Mouse (Mus musculus): ENCODE measurements around the gene Chrm1. TPM values are rescaled to one million over a fixed set of nuclear protein-coding genes. Genes with fewer than 3 reads are reported as not detected.

The Chrm1 gene
- total RNA-seq, 2 experiments from 2014 or later: 0.10 TPM; not detected in 1

DNA sequence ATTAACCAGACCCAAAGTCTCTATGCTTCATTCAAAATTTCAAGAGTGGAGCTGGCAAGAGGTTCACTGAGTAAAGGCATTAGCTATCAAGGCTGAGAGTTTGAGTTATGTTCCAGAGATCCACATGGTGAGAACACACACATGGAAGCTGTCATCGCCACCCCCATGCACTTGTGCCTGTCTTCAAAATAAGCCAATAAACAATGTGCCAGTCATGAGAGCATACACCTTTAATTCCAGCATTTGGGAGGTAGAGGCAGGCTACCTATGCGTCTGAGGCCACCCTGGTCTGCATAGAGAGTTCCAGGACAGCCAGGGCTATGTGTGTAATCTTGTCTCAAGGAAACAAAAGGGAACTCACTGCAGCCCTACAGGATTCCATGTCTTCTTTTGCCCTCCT is 20.0 kb downstream of the Chrm1 start:
- no peak for DNase-seq

DNA sequence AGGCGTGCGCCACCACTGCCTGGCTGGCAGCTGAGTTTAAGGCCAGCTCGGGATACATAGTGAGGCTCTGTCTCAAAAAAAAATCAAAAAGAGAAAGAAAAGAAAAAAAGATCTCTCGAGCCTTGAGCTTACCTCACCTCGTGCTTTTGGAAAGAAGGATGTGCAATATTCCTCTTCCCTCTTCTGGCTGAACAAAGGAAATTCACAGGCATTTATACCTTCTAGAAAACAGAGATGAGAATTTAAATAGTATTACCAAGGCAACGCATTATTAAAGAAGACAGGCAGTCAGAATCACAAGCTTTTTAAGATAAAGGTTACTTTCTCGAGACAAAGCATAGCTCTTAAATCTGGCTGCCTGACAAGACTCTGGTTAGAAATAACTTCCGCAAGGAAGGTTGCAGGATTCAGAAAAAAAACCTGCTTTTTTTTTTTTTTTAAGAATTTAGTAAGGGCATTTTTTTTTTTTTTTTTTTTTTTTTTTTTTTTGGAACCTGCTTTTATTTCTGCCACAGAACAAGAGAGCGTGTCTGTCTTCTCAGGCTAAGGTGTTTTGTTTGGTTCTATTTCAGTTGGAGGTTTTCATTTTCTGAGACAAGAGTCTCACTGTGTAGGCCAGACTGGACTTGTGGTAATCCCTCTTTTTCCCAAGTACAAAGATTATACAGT is 28.4 kb downstream of the Chrm1 start:
- no peak for DNase-seq

DNA sequence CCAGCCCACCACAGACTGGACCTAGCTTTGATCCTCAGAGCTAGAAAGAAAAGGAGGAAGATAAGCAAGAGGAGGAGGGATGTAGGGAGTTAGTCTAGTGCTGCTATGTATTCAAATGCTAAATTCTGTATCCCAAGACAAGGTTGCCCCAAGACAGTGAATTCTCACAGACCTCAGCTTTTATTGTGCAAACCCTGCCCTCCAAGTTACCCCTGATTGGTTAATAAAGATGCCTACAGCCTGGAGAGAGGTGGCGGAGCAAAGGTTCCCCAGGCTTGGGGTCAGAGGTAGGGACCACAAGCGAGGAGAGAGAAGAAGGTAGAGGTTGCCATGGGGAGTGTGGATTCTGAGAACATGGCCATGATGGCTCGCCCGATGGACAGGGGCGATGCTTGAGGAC is 29.2 kb downstream of the Chrm1 start:
- DNase-seq: no peak

DNA sequence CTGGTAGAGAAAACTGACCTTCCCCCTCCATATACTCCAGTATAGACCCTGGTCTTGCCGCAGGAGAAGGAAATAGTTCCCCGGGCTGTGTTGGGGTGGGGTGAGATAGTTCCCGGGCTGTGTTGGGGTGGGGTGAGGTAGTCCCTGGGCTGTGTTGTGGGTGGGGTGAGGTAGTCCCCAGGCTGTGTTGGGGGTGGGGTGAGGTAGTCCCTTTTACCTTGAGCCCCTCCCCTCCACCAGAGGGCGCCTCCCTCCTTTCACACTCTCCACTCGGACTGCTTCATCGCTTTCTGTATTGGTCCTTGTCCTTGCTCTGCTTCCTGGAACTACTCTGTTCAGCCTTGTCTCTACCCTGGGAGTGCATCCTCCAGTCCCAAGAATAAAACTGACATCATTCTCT is 31.7 kb downstream of the Chrm1 start:
- DNase-seq: peak; percentile 35 to 49

DNA sequence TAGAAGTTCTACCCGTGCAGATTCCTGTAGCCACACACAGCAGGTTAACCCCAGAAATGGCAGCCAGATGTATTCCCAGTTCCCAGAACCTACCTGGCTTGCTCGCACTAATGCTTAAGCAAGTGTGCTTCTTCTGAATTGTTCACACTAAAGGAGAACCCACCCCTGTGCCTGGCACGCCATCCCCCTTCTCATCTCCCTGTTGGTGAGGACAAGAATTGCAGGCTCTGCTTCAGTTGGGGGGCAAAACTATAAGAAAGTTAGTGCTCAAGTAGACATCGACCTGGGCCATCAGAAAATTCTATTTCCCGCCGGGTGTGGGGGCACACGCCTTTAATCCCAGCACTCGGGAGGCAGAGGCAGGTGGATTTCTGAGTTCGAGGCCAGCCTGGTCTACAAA is 36.1 kb downstream of the Chrm1 start:
- no peak for DNase-seq

DNA sequence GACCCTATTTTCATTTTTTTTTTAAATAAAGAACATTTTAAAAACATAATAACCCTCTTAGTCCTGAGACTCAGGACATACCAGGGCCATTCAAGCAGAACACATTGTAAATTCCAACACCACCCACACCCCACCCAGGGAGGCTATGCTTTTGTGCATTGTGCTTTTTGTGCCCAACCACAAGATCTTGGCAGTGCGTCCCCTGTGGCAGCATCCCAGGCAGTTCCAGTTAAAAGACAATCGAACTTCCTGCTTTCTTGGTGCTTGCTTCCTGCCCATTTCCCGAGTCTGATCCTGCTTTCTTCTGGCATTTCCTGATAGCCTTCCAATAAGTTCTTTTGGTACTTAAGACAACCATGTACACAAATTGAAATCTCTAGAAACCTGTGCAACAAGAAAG is 38.9 kb downstream of the Chrm1 start:
- DNase-seq: peak; percentile 41 to 63

DNA sequence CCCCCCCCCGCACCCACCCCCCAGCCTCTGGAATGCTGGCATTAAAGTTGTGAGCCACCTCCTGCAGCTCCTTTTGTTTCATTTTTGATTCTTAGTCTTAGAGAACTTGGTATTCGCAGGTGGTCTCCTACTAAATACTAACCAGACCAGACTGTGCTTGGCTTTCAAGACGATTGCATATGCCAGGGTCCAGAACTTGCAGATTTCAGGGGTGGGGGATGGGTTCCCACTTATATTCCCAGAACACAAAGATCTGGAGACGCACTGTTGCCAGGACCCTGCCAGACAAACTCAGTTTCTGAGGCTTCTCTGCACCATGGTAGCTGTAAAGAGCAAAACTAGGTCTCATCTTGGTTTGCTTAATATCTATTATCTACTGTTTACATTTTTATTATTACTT is 40.0 kb downstream of the Chrm1 start:
- no peak for DNase-seq

DNA sequence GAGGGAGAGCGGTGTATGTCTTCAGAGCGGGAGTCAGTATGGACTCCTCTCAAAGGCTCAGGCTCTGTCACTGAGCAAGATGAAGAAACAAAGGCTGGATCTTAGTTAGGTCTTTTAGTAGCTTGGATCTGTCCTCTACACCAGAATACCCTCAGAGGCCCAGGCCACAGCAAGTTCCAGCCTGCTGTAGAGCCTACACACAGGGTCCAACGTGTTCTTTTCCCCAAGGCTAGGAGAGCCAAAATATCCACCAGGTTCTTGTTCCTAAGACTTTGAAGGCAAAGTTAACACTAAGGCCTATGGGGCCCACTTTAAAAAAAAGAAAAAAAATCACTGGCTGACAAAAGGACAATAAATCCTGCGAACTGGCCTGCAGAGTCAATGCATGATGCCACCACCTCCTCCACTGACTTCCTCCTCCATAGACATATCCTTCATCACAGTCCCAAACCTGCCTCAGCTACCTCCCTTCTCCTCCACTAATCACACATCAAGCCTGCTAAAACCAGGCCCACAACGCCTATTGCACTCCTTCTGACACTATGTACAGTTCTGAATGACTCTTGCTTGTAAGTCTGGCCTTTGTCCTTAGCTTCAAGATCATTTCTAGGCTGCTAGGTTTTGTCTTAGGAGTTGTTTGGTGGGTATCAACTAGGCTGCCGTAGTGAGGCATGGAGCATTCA is 41.6 kb downstream of the Chrm1 start:
- DNase-seq: no peak

DNA sequence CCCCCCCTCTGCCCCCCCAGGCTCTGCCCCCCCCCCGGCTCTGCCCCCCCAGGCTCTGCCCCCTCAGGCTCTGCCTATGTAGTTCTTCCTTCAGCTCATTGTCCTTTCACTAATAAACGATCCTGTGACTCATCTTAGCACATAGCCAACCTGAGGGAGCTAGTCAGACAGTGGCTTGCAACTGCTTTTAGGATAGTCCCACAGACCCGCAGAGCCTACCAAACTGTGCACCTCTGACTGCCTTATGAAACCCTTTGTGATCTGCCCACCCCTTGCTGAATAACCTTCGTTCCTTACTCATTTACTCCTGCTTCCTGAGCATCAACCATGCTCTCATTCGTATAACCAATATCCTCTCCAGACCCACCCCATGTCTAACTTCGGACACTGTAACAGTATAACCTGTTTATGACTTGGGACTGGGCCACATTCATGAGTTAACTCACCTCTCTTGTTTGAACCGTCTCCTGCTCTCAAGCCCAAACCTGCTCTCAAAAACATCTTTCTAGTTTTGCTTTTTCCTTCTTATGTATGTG is 42.6 kb downstream of the Chrm1 start:
- no peak for DNase-seq

DNA sequence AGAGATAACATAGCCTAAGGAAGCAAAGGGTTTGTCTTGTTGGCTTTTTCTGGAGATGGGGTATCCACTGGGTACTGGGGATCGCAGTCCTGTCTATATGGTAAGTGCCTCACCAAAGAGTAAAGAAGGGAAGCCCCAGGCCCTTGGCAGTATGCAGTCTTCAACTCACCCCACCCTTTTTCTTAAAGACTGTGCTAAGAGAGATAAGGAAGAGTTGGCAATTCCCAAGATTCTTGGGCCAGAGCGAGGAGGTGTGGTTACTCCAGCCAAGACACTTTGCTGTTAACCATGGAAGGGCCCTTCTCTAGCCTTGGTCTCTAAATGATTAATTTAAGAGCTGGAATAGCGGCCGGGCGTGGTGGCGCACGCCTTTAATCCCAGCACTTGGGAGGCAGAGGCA is 43.3 kb downstream of the Chrm1 start:
- no peak for DNase-seq

DNA sequence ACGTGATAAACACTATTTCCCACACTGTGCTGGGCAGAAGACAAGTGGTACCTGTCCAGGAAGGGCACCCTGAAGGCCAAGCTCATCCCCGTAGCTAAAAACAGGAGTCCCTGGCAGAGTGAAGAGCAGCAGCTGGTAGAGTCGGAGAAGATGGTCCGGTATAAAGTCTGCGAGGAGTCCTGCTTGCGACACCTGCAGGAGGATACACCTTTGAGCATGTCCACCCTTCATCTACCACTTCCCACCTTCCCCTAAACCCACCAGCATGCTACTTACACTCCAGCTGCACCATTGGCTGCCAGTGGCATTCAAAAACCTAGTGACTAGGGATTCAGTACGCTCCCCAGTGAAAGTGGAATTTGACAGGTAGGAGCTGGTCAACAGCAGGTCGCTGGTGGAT is 45.4 kb downstream of the Chrm1 start:
- DNase-seq: no peak

DNA sequence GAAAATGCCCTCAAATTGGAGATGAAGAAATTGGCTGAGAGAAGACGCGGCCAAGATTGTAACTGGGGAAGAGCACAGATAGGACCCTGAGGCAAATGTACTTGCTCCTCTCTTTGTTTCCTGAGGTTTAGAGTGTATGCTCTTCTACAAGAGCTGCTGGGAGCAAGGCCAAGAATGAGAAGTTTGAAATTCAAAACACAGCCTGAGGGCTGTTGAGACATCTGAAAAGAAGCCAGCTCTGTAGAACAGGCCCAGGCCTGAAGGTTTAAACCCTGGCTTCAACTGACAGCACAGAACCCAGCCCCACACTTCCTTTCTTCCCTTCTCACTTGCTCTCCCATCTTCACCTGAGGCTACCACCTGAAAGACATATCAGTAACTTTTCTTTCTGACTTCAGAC is 46.5 kb downstream of the Chrm1 start:
- peak; percentile 50 to 57 for DNase-seq

DNA sequence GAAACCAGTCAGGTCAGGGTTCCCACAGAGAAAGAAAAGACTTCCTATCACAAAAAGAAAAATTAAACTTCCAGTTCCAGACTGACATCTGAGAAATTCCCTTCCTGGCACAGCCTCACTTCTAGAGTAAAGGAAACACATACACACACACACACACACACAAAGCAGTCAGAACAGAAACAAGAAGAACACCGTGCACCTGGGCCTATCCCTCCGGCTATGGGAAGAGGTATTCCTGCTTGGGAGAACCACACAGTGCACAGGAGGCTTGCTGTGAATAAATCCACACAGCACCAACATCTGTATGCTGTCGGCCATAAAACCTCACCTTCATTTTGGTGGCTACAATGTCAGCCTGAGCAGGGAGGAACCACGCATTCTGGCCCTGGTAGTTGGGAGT is 47.9 kb downstream of the Chrm1 start:
- DNase-seq: no peak

DNA sequence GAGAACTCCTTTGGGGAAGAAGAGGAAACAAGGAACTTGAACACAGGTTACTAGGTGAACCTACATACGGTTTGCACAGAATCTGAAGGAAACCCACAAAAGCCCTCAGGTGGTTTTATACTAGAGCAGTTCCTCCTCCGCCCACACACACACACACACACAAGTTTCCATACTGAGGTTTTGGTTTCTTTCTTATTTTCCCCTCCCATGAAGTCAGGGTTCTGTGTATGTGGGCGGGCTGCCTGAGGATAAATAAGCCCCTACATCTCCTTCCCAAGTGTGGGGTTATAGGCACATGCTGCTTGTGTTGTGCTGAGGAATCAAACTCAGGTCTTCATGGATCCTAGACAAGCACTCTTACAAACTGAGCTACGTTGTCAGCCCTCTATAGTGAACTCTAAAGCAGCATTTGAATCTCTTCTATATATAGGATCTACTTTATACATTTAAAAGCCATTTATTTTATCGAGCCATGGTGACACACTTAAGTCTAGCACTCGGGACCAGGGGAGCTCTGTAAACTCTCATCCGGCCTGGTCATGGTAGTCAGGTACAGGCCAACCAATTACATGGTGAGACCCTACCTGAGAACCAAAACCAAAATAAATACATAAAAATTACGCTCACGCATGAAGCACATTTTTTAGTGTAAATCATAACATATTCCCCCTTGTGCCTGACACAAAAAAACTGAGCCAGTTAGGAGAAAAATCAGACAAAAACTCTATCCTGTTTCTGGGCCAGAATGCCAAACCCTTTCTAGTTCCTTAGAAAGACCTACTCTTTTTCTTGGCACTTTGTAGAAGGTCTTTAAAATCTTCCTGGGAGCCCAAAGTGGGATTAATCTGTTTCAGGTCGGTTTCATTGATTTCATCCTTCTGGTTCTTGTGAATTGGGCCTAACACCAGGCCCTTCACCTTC is 48.6 kb downstream of the Chrm1 start:
- peak in 1 of 2 experiments; percentile 14 for DNase-seq

DNA sequence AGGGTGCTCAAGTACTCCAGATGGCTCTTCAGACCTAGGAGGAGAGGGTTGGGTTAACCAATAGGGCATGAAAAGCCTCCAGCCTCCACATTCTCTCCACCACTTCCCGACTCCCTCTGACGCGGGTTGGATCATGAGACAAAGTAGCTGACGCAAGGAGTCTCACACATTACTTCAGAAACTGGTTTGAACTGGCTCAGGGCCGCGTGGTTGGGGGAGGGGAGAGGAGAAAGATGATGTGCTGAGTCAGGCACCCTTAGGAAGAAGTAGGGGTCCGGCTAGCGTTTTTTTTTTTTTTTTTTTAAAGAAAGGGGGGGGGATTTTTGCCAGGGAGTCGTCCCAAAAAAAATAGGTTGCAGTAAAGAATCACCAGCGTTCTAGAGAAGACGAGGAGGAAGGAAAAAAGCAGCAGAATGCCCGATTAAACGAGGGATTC is 49.3 kb downstream of the Chrm1 start:
- peak; percentile 77 for DNase-seq

DNA sequence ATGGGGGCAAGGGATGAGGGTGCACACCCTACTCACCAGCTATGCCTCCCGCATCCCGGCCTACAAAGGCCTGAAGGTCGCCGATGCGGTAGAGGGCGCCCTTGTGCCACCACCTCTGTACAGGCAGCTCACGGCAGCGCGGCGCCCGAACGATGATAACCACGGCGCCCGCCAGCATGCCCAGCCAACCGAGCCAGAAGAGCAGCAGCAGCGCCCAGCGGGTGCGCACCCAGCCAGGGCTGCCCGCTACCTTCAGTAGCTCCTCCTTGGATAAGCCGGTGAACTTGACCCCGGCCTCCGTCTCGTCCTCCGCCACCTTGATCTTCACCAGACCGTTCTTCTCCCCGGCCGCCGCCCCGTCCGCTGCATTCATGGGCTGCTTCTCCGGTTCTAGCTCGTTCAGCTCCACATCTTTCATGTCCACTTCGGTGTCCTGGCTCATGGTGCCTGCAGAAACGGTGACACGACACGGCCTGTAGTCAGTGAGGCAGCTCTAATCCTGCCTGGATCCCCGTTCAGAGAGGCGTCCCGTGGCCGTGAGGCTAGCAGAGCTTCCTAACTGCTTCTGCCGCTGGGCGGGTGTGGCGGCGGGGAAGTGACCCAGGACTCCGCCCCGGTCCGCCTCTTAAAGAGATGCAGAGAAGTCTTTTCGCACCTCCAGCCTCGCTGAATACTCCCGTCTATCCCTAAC is 49.9 kb downstream of the Chrm1 start:
- DNase-seq: peak; percentile 95 to 96

DNA sequence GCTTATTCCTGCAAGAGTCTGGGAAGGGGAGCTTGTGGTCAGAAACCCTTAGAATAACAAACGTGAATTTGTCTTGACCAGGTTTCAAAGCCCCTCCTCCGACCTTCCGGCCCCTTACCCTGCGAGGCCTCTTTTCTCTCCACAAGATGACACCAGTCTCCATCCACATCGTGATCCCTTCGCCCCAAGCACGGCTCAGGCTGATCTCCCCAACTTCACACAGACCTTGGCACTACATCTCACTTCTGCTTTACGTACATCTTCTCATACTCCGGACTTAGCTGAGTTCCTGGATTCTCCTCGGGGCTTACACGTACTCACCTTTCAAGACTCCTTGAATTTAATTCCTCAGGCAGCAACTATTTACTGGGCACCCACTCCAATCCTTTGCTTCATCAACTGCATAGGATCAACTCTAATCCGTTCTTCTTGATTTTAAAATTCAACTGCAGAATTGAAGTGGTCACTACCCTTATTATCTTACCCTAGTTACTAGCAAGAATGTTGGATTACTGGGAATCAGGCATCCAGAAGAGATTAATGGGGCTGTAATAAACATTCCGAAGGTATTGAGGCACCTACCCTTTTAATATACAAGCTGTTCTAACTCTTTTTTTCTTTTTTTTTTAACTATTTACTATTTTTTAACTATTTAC is 50.5 kb downstream of the Chrm1 start:
- DNase-seq: no peak

DNA sequence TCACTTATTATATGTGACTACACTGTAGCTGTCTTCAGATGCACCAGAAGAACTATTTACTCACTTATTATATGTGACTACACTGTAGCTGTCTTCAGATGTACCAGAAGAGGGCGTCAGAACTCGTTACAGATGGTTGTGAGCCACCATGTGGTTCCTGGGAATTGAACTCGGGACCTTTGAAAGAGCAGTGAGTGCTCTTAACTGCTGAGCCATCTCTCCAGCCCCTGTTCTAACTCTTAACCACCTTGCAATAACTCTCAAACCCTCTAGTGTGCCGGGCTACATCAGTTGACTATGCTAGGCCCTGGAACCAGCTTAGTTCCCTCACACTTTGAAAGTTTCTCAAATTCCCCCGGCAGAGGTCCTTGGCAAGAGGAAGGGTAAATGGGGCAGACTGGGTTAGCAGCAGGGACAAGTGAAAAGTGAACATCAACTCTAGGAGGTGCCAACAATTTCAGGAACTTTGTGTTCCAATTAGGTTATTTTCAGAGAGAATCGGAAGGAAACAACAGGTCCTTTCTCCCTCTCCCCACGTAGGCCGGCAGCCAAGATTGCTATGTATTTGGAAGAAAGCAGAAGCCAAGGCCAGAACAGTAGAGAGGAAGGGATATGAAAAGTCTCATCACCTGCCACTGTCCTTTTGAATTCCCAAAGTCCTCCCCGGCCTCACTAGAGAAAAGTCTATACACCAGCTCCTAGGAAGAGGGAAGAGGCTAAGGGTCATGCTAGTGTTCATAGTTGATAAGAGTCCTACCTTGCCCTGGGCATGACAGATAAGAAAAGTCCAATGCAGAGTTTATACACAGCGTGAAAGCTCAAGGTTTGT is 51.3 kb downstream of the Chrm1 start:
- DNase-seq: peak; percentile 44 to 67

DNA sequence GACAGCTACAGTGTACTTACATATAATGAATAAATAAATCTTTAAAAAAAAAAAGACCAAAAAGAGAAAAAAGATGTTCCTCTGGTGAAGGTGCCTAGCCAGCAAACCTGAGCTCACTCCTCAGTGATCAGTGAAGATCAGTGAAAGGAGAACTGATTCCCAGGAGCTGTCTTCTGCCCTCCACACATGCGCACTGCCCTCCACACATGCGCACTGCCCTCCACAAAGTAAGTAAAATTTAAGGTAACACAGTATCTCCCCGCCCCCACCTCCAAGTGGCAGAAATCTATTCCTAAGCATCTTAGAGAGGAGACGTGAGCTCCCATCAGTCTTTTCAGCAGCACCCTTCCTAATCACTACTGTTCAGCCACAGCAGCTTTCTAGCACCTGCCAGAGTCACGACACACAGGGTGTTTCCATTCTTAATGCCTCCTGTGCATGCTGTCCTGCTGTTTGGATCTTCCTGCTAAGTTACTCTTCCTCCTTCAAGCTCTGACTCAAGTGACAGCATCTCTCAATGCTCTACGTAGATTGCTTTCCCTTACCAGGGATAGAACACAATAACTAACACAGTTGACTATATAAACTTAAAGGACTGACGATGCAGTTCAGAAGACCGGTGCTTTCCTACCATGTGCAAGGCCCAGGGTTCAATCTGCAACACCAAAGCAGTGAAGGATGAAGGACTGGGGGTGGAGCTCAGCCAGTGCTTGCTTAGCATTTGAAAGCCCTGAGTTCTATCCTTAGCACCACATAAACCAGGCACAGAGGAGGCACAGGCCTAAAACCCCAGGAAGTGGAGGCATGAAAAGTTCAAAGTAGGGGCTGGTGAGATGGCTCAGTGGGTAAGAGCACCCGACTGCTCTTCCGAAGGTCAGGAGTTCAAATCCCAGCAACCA is 52.5 kb downstream of the Chrm1 start:
- no peak for DNase-seq

All from heart, adult 18-20 months (tissue).